Mouse (Mus musculus) thymus, postnatal 4 days (tissue): Measurements from ENCODE around the gene Thrb.

Experiments
- DNase-seq: peaks from one replicate; pipeline ENCODE4 v3.0.0; 2021

Thrb gene

DNA sequence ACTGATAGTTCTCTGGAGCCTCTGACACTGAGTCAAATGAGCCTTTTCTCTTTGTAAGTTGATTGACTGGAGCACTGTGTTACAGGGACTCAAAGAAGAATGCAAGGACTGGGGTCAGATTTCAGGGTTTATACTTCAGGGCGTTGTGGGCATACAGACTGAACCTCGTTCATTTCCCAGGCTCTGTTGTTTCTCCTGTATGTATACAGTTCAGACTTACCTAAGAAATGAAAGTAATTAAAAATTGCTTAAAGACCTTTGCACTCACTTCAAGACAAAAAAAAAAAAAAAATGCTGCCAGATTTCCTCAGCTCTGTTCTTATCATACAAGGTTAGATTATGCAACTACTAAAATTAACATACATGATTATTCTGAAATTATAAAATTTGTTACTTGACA, 126.2 kb downstream of the Thrb start:
- DNase-seq = no peak

DNA sequence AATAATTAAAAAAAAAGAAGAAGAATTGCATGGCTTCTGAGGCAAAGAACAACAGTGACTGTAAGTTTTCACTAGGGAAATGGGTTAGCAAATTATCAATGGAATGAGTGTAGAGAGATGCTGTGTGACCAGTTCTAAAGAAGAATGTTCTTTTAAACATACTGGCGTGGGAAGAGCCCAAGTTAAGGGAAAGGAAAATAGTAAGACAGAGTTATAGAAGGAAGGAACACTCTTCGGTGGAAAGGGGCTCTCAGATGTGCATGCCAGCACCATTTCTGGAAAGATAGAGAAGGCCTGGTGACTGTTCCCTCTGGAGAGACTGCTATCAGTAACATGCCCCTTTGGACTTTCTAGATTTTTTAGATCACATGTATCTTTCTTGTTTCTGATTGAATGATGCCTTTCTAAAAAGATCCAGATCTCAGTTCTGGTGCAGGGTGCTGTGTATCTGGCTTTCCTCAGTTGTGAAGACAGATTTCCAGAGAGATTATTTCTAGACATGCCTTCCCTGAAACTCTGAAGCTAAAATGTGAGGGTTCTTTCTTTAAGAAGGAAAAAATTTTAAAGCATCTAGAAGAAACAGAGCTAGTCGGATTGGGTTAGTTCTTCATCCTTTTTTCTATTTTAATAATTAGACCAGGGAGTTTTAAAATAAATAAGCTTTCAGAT, 144.0 kb downstream of the Thrb start:
- no peak for DNase-seq

DNA sequence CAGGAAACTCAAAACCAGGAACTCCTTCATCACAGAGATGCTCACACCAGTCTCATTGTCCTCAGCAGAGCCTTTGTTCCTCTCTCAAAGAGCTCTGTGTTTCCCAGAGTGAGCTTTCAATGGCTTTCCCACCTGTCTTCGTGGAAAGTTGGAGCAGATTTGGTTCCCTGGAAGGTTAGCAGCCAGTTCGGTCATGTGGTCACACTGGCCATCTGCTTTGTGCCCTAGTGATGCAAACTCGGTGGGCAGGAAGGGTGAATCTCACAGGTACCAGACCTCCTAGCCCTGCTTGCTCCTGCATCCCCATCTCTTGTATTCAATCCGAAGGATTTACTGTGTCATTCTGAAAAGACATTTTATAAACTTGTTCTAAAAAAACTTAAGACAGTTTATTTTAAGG, 151.0 kb downstream of the Thrb start:
- no peak for DNase-seq

DNA sequence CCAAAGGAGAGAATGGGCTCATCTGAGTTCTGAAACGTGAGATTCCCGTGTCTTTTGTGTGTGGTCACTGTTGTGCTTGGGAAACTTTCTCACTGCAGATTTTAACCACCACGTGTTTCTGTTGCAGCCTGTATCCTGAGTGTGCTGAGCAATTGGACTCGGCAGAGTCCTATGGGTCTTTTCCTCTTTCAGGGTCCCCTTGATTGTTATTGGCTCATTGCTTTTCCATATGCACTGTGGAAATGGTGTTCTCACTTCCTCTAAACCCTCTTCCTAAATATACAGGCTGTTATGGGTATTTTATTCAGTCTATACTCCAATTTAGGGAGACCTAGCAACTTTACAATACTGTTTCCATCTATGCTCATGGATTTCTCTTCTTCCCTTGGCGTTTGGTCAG, 152.4 kb downstream of the Thrb start:
- DNase-seq = no peak

DNA sequence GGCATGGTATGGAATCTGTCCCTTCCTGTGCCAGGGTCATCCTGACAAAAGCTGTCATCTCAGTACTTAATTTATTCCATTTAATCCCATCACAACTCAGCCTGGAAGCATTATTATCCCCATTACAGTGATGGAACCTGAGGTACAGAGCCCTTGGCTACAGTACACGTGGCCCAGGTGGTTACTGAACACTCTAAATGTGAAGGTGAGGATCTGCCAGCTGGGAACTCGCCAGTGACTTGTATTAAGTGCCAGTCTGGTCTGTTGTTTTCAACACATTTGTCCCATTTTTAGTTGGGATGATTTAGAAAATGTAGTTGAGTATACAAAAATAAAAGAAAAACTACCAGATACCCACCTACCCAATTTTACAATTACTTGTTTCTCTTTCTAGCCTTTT, 155.0 kb downstream of the Thrb start:
- DNase-seq = no peak

DNA sequence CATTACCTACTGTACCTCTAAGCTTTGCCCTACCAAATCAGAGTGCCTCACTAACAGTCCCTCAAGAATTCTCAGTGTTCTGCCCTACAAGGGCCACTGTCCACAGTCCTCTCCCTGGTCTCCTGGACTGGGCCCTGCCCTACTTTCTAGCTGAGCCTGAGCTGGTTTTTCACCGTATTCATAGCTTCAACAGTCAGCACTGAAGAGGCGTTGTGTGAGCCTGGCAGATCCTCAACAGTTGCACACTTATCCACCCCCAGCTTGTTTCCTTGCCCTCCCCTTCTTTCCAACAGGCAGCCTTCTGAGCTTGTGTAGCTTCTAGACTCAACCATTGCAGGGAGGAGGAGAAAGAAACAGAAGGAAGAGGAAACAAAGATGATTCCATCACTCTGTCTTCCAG, 158.0 kb downstream of the Thrb start:
- DNase-seq = no peak

DNA sequence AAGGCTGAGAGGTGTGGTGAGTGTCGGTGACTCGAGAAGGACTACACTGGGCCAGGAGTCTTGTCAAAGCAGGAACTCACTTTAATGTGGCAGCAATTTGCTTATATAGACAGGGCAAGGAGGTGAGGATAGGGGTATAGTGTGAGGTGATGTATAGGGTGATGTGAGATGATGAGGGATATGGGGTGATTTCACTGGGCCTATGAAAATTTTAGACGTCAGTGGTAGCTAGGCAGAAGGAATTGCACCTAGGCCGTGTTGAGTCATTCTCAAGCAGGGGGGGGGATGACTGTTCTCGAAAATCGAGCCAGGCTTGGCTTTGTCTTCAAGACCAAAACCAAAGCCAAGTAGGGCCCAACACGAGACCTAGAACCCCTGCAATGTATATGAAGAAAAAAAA, 162.7 kb downstream of the Thrb start:
- no peak for DNase-seq

DNA sequence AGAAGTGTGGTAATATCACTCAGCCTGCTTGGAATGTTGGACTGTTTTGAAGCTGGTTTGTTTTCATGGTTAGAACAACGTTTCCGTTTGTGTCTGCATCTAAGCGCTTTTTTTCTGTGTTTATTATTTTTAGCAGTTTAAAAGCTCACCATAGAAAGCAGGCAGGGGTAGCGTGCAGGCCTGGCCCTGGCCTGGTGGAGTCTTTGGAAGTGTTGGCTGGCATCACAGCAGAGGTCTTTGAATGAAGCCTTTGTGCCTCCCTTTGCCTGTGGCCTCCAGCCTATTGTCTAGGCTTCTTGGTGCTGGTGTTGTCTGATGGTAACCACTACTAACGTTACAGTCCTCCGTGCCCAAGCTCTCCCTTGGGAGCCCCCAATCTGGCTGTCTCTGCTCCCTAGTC, 167.3 kb downstream of the Thrb start:
- no peak for DNase-seq

DNA sequence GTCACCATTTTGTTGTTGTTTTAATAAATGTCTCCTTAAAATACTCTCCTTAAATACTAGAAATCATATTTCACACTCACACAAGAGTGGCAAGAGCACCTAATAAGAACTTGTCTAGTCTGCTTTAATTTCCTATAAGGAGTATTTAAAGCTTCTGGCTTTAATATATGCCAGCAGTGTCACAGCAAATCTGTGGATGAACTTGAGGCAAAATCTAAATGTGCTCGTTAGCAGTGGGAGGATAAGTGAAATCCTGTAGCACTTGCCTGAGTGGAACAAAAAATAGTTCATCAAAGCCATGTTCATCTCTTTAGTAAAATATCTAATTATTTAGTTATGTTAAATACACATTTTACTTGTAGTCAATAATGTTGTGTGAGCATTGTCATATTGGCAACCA, 175.7 kb downstream of the Thrb start:
- no peak for DNase-seq

DNA sequence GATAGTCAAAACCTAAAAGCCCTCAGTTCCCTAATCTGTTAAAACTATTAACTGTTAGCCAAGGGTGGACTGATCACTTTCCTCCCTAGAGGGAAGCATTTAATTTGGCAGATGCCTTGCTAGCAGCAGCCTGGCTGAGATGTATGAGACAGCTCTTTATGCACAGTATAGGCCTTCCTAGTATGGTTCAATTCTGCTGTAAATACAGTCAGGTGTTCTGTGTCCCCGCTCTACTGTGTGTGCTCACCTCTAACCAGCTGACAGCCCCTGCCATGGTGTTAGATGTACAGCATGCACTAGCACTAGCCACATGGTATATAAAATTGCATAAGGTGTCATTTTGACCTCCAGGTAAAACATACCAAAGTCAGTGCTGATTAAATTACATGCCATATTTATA, 176.7 kb downstream of the Thrb start:
- no peak for DNase-seq

DNA sequence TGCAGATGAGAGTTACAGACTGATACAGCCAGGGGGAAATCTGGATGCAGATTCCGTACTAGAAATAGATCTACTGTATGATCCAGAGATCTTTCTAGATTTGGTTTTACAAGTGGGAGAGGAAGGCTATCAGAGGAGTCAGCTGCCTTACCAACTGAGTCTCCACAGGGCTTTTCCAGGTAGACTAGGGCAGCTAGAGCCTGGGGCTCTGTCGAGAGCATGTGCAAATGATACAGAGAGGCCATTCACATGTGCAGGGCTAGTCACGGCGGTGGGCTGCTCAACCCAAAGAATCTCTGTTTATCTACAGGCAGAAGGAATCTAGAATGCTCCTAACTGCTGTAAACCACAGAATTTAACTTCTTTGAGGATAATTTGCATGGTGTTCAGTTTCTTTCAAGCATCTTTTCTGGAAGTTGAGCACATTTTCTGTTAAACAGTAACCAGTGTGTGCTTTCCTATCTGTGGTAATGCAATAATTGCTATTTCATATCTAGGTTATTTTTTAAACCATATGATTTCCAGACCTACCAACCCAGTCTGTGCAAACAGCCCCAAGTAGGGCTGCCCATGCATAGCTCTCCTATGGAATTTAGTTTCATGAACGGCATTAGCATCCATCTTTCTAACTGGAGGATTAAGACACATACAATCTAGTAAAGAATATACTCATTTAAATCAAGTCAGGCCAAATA, 185.1 kb downstream of the Thrb start:
- no peak for DNase-seq

DNA sequence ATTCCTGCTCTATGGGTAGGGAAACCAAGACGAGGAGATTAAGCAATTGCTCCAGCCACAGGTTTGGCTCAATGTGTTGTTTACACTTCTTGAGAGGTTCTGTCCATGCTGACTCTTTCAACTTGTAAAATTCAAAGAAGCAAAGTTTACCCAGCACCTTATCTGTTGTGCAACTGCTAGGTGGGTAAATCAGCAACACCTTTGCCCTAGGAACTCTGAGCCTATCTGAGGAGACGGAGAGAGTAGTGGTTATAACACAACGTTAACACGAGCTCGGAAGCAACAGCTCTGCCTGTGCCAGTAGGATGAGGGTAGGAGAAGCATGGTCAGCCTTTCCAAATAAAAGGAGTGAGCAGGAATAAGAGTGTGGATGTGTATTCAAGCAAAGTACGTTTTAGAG, 185.8 kb downstream of the Thrb start:
- no peak for DNase-seq

DNA sequence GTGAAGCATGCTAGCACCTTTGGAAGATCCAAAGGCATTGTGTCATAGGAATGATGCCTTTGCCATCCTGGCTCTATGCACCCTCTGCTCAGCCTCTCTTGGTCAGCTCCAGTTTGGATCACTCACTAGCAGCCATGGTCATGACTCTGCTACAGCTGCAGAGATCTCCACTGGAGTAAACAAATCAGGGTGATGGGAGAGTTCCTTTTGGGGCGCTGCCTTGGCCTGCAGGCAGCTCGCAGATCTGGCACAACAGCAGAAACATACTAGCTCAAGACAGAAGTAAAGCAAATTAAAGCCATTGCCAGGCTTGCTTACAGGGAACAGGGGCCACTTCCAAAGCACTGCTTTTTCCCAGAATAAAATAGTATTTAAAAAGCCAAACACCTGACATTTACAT, 186.6 kb downstream of the Thrb start:
- no peak for DNase-seq

DNA sequence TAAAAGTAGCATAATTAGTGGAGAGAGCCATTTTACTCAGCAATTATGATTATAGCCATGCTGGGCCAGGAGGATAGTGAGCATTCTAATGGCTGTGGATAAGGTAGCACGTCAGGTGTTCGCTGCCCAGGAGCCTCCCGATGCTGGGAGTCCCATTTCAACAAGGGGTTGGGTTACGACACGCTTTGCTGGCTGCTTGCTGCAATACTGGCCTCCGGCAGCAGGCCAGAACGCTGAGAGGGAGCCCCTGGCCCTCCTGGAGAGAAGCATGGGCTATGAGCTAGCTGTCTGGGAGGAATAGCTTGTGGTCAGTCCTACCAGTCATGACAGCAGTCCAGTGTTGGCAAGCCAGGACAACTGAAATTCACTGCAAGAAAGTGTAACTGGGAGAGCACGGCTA, 187.2 kb downstream of the Thrb start:
- no peak for DNase-seq

DNA sequence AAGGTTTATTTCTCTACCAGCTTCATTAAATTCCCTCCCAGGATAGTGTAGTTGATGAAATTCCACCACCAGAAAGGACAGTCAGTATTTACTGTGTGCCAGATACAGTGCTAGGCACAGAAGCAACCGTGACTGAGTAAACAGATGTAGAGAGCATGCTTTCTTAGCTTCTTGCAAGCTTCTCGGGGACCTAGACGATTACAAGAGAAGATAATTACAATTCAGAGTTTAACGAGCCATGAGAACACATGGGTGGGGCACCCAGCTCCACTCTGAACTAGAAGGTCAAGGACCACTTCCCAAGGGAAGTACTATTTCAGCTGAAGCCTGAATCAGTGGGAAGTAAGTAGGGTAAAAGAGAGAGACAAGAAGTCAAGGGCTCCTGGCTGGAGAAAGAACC, 190.3 kb downstream of the Thrb start:
- no peak for DNase-seq

DNA sequence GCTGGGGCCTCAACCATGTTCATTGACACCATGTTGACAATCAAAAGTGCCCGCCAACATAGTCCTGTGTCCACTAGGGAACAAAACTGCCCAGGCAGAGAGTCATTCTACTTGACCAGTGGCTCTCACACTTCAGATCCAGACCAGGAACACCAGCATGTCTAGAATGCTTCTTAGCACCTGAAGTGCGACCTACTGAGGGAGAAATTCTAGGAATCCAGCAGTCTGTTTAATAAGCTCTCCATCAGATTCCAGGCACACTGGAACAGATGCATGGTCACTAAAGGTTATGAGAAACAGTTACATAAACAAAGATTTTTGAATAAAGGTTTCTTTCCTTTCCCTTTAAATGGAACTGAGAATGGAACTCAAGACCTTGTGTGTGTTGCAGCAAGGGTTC, 192.2 kb downstream of the Thrb start:
- DNase-seq = no peak

DNA sequence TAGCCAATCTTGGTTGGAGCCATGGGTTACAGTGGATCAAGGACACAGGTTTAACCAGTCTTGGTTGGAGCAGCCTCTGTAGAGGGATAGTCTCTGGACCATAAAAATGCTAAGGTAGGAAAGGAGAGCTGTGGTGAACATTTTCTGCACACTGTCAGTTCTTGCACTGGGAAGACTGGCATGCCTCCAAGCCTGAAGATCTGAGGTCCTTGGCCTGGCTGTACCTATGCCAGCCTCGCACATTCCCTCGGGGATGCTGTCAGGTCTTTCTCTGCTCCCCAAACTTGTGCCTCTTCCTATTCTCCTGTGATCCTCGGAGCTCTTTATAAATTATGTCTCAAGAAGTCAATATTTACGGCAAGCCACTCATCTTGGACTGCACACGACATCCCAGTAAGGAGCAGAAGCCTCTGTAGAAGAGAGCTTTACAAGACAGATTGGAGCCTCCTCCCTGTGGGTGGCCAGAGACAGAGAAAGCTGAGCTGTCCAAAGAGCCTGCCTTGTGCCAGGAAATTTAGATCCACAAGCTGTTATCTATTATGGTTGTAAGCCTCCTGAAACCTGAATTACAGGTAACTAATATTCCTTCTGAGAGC, 199.8 kb downstream of the Thrb start:
- no peak for DNase-seq

DNA sequence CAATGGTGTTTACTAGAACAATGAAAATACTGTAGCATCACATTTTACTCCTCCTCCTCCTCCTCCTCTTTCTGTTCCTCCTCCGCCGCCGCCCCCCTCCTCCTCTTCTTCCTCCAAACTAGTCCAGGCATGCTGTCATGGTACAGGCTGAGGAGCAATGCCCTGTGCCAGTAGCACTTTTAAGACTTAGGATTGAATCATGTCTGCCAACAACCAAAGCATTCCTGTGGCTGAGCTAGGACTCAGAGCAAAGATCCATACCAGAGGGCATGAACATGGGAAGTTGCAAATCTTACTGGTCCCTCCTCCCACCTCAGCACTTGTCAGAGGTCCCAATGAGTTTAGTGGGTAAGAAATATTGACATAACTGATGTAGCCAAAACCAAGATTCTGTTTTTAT, 202.6 kb downstream of the Thrb start:
- DNase-seq = no peak

DNA sequence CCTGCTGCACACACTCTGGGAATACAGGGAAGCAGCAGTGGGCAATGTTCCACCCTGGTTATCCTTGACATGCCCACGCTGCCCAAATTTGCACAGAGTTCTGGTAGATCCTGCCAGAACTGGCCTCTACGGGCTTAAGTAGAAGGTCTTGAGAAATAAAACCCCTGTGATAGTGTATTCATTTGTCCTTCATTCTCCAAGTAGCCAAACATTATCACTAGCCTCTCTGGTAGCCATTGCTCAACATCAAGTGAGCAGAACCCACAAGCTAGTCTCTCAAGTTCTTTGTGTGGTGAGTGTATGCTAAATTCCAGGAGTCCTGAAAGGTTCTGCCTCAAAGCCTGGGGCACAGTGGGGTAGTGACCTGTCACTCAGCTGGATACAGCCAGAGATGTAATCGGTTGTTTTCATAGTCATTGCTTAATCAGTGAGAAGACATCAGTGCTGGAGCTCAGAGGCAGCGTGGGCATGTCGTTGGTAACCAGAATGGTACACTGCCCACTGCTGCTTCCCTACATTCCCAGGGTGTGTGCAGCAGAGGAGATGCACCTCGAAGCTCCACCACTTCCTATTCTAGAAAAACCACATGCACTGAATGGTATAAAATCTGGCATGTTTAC, 203.8 kb downstream of the Thrb start:
- DNase-seq = no peak

DNA sequence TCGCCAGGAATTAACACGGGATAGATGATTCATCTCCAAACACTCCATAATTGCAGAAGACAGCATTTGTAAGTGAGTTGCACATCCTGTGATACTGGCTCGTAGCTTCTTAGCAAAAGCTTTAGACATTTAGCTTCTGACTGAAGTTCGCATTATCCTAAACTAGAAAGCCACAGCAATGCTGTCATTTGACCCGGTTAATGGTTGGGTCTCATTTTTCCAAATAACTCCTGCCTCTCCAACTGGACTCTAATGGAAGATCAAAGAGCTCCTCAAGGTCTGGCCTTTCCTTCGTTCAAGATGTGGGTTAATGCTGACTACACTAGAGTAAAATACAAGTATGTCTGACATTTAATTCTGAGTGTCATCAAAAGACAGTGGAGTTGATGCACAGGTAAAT, 208.3 kb downstream of the Thrb start:
- DNase-seq = no peak

DNA sequence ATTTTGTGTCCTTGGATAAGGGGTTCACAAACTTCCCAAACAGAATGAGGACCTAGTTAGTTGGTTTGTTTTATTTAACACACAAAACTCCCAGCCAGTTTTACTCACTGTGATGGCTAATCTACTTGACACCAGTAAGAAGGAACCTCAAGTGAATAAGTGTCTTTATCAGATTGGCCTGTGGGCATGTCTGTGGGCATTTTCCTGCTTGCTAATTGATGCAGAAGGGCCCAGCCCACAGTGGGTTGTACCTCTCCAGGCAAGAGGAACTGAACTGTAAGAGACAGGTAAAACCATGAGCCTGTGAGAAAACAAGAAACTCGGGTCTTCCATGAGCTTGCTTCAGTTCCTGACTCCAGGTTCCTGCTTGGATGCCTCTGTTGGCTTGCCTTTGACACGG, 215.9 kb downstream of the Thrb start:
- DNase-seq = no peak

DNA sequence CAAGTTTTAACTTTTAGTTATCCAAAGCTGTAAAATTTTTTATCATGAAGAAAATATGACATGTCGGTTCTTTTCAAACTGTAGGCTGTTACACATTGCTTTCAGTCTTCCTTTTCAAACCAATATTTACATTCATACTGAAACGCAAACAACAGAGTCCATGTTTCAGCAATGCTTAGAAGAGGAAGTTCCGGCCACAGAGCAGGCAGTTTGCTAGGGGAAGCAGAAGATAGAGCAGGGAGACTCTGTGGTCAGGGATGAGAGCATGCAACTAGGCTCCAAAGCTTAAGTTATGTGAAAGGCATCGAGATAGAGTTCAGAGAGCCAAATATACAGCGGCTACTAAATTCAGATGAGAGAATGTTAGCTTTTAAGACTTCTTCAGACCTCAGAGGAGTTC, 219.4 kb downstream of the Thrb start:
- no peak for DNase-seq

DNA sequence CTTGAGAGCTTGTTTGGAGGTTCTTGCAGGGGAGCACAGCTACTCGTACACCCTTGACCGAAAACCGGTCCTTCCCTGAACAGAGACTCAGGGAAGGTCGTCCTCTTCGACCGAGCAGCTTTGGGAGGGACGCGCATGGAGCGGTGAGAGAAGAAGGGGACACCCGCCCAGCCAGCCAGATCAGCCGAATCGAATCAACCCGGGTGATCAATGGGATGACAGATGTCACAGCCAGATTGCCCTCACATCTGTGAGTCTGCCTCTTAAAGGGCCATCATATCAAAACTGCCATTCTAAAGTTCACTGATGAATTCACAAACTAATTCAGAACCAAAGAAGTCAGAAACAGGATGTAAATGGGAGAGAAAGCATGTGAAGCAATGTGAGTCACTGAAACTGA, 224.8 kb downstream of the Thrb start:
- no peak for DNase-seq

DNA sequence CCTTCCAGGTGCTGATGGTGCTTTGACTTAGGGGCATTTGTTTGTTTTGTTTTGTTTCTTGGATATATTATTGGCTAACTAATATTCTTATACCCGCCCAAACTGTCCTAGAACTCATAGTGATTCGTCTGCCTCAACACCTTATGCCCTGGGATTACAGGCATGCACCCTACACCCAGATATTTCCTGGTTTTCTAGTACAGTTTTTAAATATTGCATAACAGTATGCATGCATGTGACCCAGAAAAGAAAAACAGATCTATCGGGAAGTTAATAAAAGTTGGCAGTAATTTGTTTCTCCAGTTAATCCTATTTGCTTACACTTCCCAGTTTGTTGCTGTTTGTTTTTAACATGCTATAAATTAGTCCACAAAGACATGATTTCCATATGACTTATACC, 225.3 kb downstream of the Thrb start:
- no peak for DNase-seq
